Comparison of ENCODE assay signal across 13 mouse cellular contexts in genomic region chr9:111077745-111078144, GRCm38 (mm10). TPM values are rescaled to one million over a fixed set of nuclear protein-coding genes. Genes with fewer than 3 reads are reported as not detected.
DNase-seq lines count a peak whose midpoint lies in the region; ATAC-seq and TF ChIP-seq lines count a peak whose summit lies in the region.
"Had no signal": no experiment of that assay in that cellular context is flagged by ENCODE, and none has a peak within 500 bp of the region (broad histone marks: within the 10 kb centered on the region; RNA-seq: fewer than 3 reads in every experiment).

No protein-coding gene starts in this region.

- H3K36me3 ChIP-seq in midbrain, embryonic 10.5 days = no peaks in the 10 kb centered on the region
- H3K36me3 ChIP-seq: limb, embryonic 15.5 days; neural tube, embryonic 12.5 days; stomach, embryonic 15.5 days had no signal

- no peaks in the 10 kb centered on the region for H3K27me3 ChIP-seq in midbrain, embryonic 10.5 days (ENCODE audit: low read depth, poor library complexity, severe bottlenecking)
- H3K27me3 ChIP-seq: limb, embryonic 15.5 days; neural tube, embryonic 12.5 days; stomach, embryonic 15.5 days had no signal

- peak; percentile 60 for TF ChIP-seq CTCF in left cerebral cortex, adult 2 months (IDR thresholded peaks at IDR 0.05)

- 70% methylated on average over 5 of the region's 5 CpGs for WGBS in midbrain, embryonic 10.5 days

- no peaks in the 10 kb centered on the region for H3K4me1 ChIP-seq in midbrain, embryonic 10.5 days
- H3K4me1 ChIP-seq: limb, embryonic 15.5 days; neural tube, embryonic 12.5 days; stomach, embryonic 15.5 days had no signal

- ATAC-seq in erythroid progenitor cell, adult 5-6 weeks (replicated peaks; ENCODE audit: low FRiP score, poor library complexity, severe bottlenecking) = peak; percentile 73
- ATAC-seq: inflammation-experienced regulatory T-cells, adult 6 months had no signal

- no peak overlapping the region for H3K4me3 ChIP-seq in left cerebral cortex, adult 2 months
- no peak overlapping the region for H3K4me3 ChIP-seq in midbrain, embryonic 10.5 days
- H3K4me3 ChIP-seq: limb, embryonic 15.5 days; neural tube, embryonic 12.5 days; stomach, embryonic 15.5 days had no signal

- DNase-seq in left cerebral cortex, adult 2 months (ENCODE audit: extremely low spot score in 1 of 2, low spot score in 2 of 2) = no peak
- DNase-seq in left cerebral cortex, postnatal 14 days (ENCODE audit: low spot score in 2 of 2) = no peak
- peak; percentile 18 for DNase-seq in CD4-positive helper T cell, adult 2 months (ENCODE audit: low read depth, low spot score)
- peak; percentile 43 for DNase-seq in MN1 (ENCODE audit: low spot score)
- no peak for DNase-seq in spleen, postnatal 14 days (ENCODE audit: low spot score in 2 of 2)
- no peak for DNase-seq in midbrain, embryonic 10.5 days (ENCODE audit: low spot score)
- no peak for DNase-seq in heart, adult 9 months (ENCODE audit: low spot score in 2 of 2)
- DNase-seq: gastrocnemius, postnatal 10 days had no signal

- peaks cover 9% of the 10 kb centered on the region for H3K9me3 ChIP-seq in midbrain, embryonic 10.5 days (replicated peaks)
- H3K9me3 ChIP-seq: limb, embryonic 15.5 days; stomach, embryonic 15.5 days had no signal

- intact Hi-C loops in left cerebral cortex, adult 2 months (cut with DNase I) = no loop called here
- intact Hi-C loops in left cerebral cortex, postnatal 14 days (cut with DNase I) = no loop called here

- no peak overlapping the region for H3K27ac ChIP-seq in left cerebral cortex, adult 2 months
- no peak overlapping the region for H3K27ac ChIP-seq in midbrain, embryonic 10.5 days (replicated peaks)
- H3K27ac ChIP-seq: limb, embryonic 15.5 days; neural tube, embryonic 12.5 days; stomach, embryonic 15.5 days had no signal

RNA-seq across cellular contexts. Expression of gene Ccrl2, which starts 20.4 kb away (rescaled TPM):
- 1 to 10 TPM in 1 of 2 experiments, under 1 TPM in 1; 0.49 to 1.3 TPM for total RNA-seq in left cerebral cortex, adult 2 months (2021)
- total RNA-seq in left cerebral cortex, postnatal 14 days (2021) = 1 to 10 TPM in 1 of 2 experiments, under 1 TPM in 1; 0.68 to 1.0 TPM
- 11.5 and 13.8 TPM in 2 replicates for total RNA-seq in erythroid progenitor cell, adult 5-6 weeks (2015; ENCODE audit: low replicate concordance)
- total RNA-seq in erythroid progenitor cell, adult 5-6 weeks (2017; ENCODE audit: low replicate concordance) = 25.2 and 26.2 TPM in 2 replicates
- polyA plus RNA-seq in midbrain, embryonic 10.5 days (2016; fragmentation: Nextera tagmentation; extraction: Ambion mirVana) = 0.89 and 1.0 TPM in 2 replicates

RNA-seq across cellular contexts. Expression of gene Lrrfip2, which starts 39.6 kb away (rescaled TPM):
- 10 to 100 TPM; 41.2 to 42.3 TPM for total RNA-seq in left cerebral cortex, adult 2 months (2021)
- 10 to 100 TPM; 32.2 to 34.2 TPM for total RNA-seq in left cerebral cortex, postnatal 14 days (2021)
- total RNA-seq in erythroid progenitor cell, adult 5-6 weeks (2015; ENCODE audit: low replicate concordance) = 8.4 and 37.8 TPM in 2 replicates
- 57.0 and 75.1 TPM in 2 replicates for total RNA-seq in erythroid progenitor cell, adult 5-6 weeks (2017; ENCODE audit: low replicate concordance)
- polyA plus RNA-seq in midbrain, embryonic 10.5 days (2016; fragmentation: Nextera tagmentation; extraction: Ambion mirVana) = 39.5 and 39.8 TPM in 2 replicates

RNA-seq across cellular contexts. Expression of gene Ltf, which starts 58.7 kb away (rescaled TPM):
- total RNA-seq in left cerebral cortex, adult 2 months (2021) = 1 to 10 TPM in 1 of 2 experiments, not detected in 1; 1.1 TPM
- 1 to 10 TPM in 1 of 2 experiments, not detected in 1; 1.0 TPM for total RNA-seq in left cerebral cortex, postnatal 14 days (2021)
- total RNA-seq in erythroid progenitor cell, adult 5-6 weeks (2015; ENCODE audit: low replicate concordance) = 420 and 461 TPM in 2 replicates
- 308 and 520 TPM in 2 replicates for total RNA-seq in erythroid progenitor cell, adult 5-6 weeks (2017; ENCODE audit: low replicate concordance)
- 0.29 TPM in 1 of 2 replicates, not detected in the other for polyA plus RNA-seq in midbrain, embryonic 10.5 days (2016; fragmentation: Nextera tagmentation; extraction: Ambion mirVana)

Comparison
In these comparisons a context has a peak if more than half of its experiments do, and no peak if none do; other contexts are left out.
1. DNase-seq: peak in CD4-positive helper T cell, adult 2 months (single experiment) and MN1 (single experiment); none in left cerebral cortex, adult 2 months (0 of 2), left cerebral cortex, postnatal 14 days (0 of 2), spleen, postnatal 14 days (0 of 2), midbrain, embryonic 10.5 days (single experiment) and heart, adult 9 months (0 of 2).
2. RNA of gene Ccrl2, which starts 20.4 kb away (total RNA-seq): 11.5 to 26.2 TPM in erythroid progenitor cell, adult 5-6 weeks; 0.49 to 1.3 TPM in left cerebral cortex, adult 2 months and 0.68 to 1.0 TPM in left cerebral cortex, postnatal 14 days; every median in the first group is over 4 times any median in the second.
3. RNA of gene Ltf, which starts 58.7 kb away (total RNA-seq): 308 to 520 TPM in erythroid progenitor cell, adult 5-6 weeks; 1.1 TPM in left cerebral cortex, adult 2 months and 1.0 TPM in left cerebral cortex, postnatal 14 days; every median in the first group is over 100 times any median in the second.